Mouse (Mus musculus) C2C12 (cell line): Measurements from ENCODE around the gene Pagr1b. TPM values are rescaled to one million over a fixed set of nuclear protein-coding genes. Genes with fewer than 3 reads are reported as not detected.
A peak's percentile ranks its signal among the peaks of the same experiment; 100 is the strongest.

Experiments used
- H3K27me3 ChIP-seq: one replicate; pipeline ENCODE4 v1.6.1; 2011; ENCODE audit not compliant: control insufficient read depth, insufficient read depth, insufficient read length
- H3K36me3 ChIP-seq: one replicate; pipeline ENCODE4 v1.6.1; 2011; ENCODE audit not compliant: control insufficient read depth, insufficient read depth
- H3K4me3 ChIP-seq: one replicate; pipeline ENCODE4 v1.5.1; 2011; ENCODE audit warnings: mild to moderate bottlenecking, control low read depth; ENCODE audit not compliant: poor library complexity, insufficient read depth, severe bottlenecking
- H3K79me2 ChIP-seq: one replicate; pipeline ENCODE4 v1.6.1; 2011; ENCODE audit not compliant: control insufficient read depth, insufficient read depth
- H3K79me3 ChIP-seq: one replicate; pipeline ENCODE4 v1.6.1; 2011; ENCODE audit warnings: low read depth, control low read depth
- H3ac ChIP-seq: one replicate; pipeline ENCODE3; 2011; ENCODE audit warnings: low read depth; ENCODE audit not compliant: control insufficient read depth, insufficient read length
- CEBPB ChIP-seq: IDR thresholded peaks from one replicate; pipeline ENCODE4 v1.6.1; 2011; ENCODE audit warnings: low read depth, mild to moderate bottlenecking, control low read depth, moderate library complexity
- CTCF ChIP-seq: IDR thresholded peaks from one replicate; pipeline ENCODE4 v1.5.1; 2011; ENCODE audit not compliant: control insufficient read depth, insufficient read depth, insufficient read length
- FOSL1 ChIP-seq: IDR thresholded peaks from one replicate; pipeline ENCODE4 v1.8.0; 2011; ENCODE audit warnings: mild to moderate bottlenecking, low read length; ENCODE audit not compliant: poor library complexity, insufficient read depth, severe bottlenecking
- MAX ChIP-seq: IDR thresholded peaks from one replicate; pipeline ENCODE4 v1.6.1; 2011; ENCODE audit warnings: mild to moderate bottlenecking, control low read depth
- MYOD1 ChIP-seq: IDR thresholded peaks from one replicate; pipeline ENCODE4 v1.6.1; 2011; ENCODE audit warnings: low read depth; ENCODE audit not compliant: control insufficient read depth, insufficient read length
- MYOG ChIP-seq: IDR thresholded peaks from one replicate; pipeline ENCODE4 v1.6.1; 2011; ENCODE audit not compliant: control insufficient read depth, insufficient read length; ENCODE audit errors: extremely low read depth
- USF1 ChIP-seq: IDR thresholded peaks from one replicate; pipeline ENCODE4 v1.6.1; 2011; ENCODE audit warnings: low read depth, mild to moderate bottlenecking, control low read depth, moderate library complexity
- polyA plus RNA-seq: library from polyadenylated mRNA; unstranded; fragments of >200 nt; fragmentation: generic; extraction: Trizol; gene quantifications from one replicate; pipeline ENCODE4 v1.2.1, GENCODE M21; 2012; ENCODE audit warnings: missing spikeins

The Pagr1b gene
- polyA plus RNA-seq, 1 experiment = 1.2 TPM

DNA sequence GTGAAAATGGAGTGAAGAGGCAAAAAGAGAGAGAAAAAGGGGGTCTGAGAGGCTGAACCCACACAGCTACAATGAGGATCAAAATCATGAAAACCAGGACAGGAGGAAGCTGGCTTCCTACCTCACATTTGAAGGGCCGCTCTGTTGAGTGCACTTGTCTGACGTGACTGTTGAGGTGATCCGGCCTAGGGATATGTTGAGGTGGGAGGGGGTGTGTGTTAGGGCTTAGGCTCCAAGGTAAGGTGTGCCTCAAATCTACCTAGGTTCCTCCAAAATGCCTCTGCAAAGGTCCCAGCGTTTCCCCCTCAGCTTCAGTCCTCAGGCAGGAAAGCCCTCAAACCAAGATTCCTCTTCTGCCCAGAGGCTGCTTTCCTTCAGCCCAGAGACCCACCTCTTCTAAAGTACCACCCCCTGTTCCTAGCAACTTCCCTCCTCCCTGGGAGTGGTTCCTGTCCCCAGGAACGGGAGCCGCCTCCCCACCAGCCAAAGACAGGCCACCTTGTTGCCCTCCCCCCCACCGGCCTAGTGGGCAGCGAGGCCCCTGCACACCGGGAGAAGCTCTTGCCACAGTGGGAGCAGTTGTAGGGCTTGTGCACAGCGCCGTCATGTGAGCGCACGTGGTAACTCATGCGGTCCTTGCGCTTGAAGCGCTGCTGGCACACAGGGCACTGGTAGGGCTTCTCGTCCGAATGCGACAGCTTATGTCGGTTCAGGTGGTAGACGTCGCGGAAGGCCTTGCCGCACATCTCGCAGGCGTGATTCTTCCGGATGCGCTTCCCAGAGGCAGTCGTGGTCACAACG lies 8.7 kb upstream of the Pagr1b start:
- peaks cover 46% of the 10 kb centered on the region for H3K36me3 ChIP-seq
- H3ac ChIP-seq = peak overlapping the region; percentile 94
- peak overlapping the region; percentile 61 for H3K4me3 ChIP-seq
- H3K79me2 ChIP-seq = peaks cover 33% of the 10 kb centered on the region
- TF ChIP-seq MYOD1 (no peak), CTCF (peak; percentile 82), MAX (peak; percentile 84), CEBPB (no peak), USF1 (peak; percentile 25), FOSL1 (no peak), MYOG (no peak)
- no peaks in the 10 kb centered on the region for H3K27me3 ChIP-seq
- H3K79me3 ChIP-seq = peaks cover 20% of the 10 kb centered on the region

DNA sequence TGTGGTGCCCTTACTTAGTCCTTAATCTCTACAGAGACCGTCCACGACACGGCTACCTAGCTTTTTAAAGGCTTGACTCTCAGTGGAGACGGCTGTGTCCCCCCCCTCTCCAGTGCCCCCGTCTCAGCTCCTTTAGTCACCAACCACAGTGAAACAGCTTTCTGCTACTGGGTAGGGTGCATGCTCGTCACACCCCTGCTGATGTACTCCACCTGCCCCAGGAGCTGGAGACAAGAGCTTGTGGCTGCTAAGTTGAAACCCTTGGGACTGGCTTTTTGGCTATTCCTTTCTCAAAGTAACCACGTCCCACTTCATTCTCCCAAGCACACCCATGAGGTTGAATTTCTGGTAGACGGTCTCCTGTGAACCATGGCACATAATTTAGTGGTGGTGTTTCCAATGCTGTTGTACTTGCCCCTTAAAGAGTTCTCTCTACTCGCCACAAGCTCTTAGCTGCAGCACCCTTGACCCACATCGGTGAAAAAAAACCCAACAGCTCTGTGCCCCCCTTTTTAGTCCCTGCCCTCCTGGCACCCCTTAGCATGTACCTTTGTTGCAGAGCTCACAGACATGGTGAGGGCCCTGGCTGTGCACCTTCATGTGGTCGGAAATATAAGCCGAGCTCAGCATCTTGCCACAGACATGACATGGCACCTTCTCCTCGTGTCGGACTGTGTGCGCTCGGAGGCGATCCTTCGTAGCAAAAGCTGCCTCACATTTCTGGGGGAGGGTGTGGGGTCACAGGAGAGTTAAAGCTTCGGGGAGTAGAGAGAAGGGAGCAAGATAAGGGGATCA lies 7.8 kb upstream of the Pagr1b start:
- no peaks in the 10 kb centered on the region for H3K27me3 ChIP-seq
- TF ChIP-seq CEBPB (no peak), MYOG (no peak), MYOD1 (no peak), FOSL1 (no peak), USF1 (no peak), CTCF (no peak), MAX (no peak)
- peaks cover 20% of the 10 kb centered on the region for H3K79me3 ChIP-seq
- peaks cover 41% of the 10 kb centered on the region for H3K36me3 ChIP-seq
- peak overlapping the region; percentile 94 for H3ac ChIP-seq
- peaks cover 33% of the 10 kb centered on the region for H3K79me2 ChIP-seq
- H3K4me3 ChIP-seq = peak overlapping the region; percentile 61

DNA sequence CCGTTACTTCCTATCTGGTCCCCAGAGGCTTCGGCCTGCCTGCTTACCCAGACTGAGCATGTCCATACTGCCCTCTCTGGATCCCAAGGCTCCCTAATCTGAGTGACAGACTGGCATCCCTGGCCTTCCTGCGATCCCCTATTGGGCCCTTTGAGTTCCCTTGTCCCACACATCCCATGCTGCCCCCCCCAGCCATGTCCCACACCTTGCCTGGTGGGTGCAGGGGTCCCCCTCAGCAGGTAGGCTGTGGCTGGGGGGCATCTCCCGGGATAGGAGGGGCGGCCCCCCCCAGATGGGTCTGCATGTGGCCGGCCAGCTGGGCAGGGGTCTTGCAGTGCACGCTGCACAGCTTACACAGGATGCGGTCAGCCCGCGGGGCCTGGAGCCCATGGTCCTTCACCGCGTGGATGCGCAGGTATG lies 7.0 kb upstream of the Pagr1b start:
- H3K27me3 ChIP-seq = no peaks in the 10 kb centered on the region
- peaks cover 33% of the 10 kb centered on the region for H3K36me3 ChIP-seq

DNA sequence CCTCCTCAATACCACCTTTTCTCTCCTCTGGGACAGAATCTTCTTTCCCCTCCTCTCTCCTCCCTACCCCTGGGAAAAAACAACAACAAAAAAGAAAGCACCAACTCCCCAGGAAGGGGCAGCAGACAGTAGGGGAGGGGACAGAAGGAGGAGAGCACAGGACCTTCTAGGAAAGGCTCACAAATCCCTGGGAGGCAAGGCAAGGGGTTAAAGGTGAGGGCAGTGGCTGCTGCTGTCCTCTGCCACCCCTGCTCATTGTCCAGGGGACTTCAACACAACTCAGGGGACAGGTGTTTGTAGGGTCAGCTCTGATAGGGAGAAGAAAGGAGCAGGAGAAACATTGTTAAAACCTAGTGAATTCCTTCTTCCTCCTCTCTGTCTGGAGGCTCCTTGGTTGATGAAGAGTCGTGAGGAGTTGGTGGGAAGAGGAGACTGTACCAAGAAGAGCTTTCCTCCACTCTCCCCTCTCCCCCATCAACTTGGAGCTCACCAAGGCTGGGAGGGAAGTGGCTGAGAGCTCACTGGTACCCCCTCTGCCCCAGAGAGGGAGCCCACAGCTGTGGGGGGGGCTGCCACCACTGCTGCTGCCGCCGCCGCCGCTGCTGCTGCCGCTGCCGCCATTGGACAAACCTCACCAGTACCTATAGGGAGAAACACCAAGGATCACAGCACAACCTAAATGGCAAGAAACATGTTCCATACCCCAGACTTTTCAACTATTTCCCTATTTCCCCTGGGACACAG lies 6.4 kb upstream of the Pagr1b start:
- peaks cover 20% of the 10 kb centered on the region for H3K79me3 ChIP-seq
- H3ac ChIP-seq = no peak overlapping the region
- H3K79me2 ChIP-seq = peaks cover 33% of the 10 kb centered on the region
- TF ChIP-seq FOSL1 = no peak
- TF ChIP-seq MAX = no peak
- TF ChIP-seq MYOD1 = no peak
- no peak for TF ChIP-seq USF1
- TF ChIP-seq CEBPB = no peak
- no peak for TF ChIP-seq CTCF
- no peak for TF ChIP-seq MYOG
- H3K36me3 ChIP-seq = peaks cover 27% of the 10 kb centered on the region
- no peak overlapping the region for H3K4me3 ChIP-seq
- no peaks in the 10 kb centered on the region for H3K27me3 ChIP-seq

More for the DNA sequence above, 7.0 kb upstream of the Pagr1b start:
- TF ChIP-seq MYOG = no peak
- no peak for TF ChIP-seq CTCF
- no peak for TF ChIP-seq FOSL1
- TF ChIP-seq MAX = no peak
- TF ChIP-seq CEBPB = no peak
- no peak for TF ChIP-seq USF1
- TF ChIP-seq MYOD1 = no peak
- Histone ChIP-seq H3ac (no peak overlapping the region), H3K79me2 (peaks cover 33% of the 10 kb centered on the region), H3K4me3 (no peak overlapping the region), H3K79me3 (peaks cover 20% of the 10 kb centered on the region)
